Mouse (Mus musculus) bone marrow, adult 2 months (tissue): ENCODE measurements around the gene Lbx1.

ENCODE experiments used
- CTCF ChIP-seq: fragments of 200-500 bp; IDR thresholded peaks from 2 replicates; pipeline ENCODE4 v1.5.1; 2011; ENCODE audit warnings: low read length, control low read depth; ENCODE audit not compliant: control insufficient read depth, insufficient read depth
- POLR2A ChIP-seq: fragments of 200-500 bp; IDR thresholded peaks from 2 replicates; pipeline ENCODE4 v1.6.1; 2011; ENCODE audit warnings: low read depth, mild to moderate bottlenecking, control low read depth, low read length, borderline replicate concordance; ENCODE audit not compliant: control insufficient read depth

- TF ChIP-seq POLR2A (no peak), CTCF (no peak)
Observed at GRCm38 (mm10) chr19:45207662-45208437, 27.8 kb downstream of the Lbx1 start.
